ENCODE assay signal across 27 mouse cellular contexts in genomic region chr2:162394601-162395000, GRCm38 (mm10).
DNase-seq lines count a peak whose midpoint lies in the region; ATAC-seq lines count a peak whose summit lies in the region.
"Had no signal": no experiment of that assay in that cellular context is flagged by ENCODE, and none has a peak within 500 bp of the region (broad histone marks: within the 10 kb centered on the region; RNA-seq: fewer than 3 reads in every experiment).

No protein-coding gene starts in this region.

- H3K27me3 ChIP-seq in heart, embryonic 10.5 days (ENCODE audit: insufficient read depth, poor library complexity, severe bottlenecking): no peaks in the 10 kb centered on the region
- H3K27me3 ChIP-seq in midbrain, embryonic 15.5 days (replicated peaks): no peaks in the 10 kb centered on the region
- no peaks in the 10 kb centered on the region for H3K27me3 ChIP-seq in neural tube, embryonic 15.5 days (replicated peaks)
- H3K27me3 ChIP-seq: CH12.LX; embryonic facial prominence, embryonic 13.5 days; forebrain, embryonic 15.5 days; hindbrain, embryonic 12.5 days; hindbrain, embryonic 15.5 days; Patski had no signal

- H3K4me1 ChIP-seq in heart, embryonic 10.5 days: no peaks in the 10 kb centered on the region
- H3K4me1 ChIP-seq in midbrain, embryonic 15.5 days: no peaks in the 10 kb centered on the region; the same call in 1 of the 2 replicates
- H3K4me1 ChIP-seq in neural tube, embryonic 15.5 days: peaks cover 13% of the 10 kb centered on the region
- H3K4me1 ChIP-seq: embryonic facial prominence, embryonic 10.5 days had no signal

- H3K9ac ChIP-seq in midbrain, embryonic 15.5 days: no peak overlapping the region
- H3K9ac ChIP-seq in neural tube, embryonic 15.5 days (replicated peaks): no peak overlapping the region
- H3K9ac ChIP-seq: embryonic facial prominence, embryonic 13.5 days; forebrain, embryonic 12.5 days; forebrain, embryonic 15.5 days; hindbrain, embryonic 12.5 days; hindbrain, embryonic 15.5 days had no signal

- H3K9me3 ChIP-seq in heart, embryonic 10.5 days: no peaks in the 10 kb centered on the region
- no peaks in the 10 kb centered on the region for H3K9me3 ChIP-seq in midbrain, embryonic 15.5 days
- no peaks in the 10 kb centered on the region for H3K9me3 ChIP-seq in neural tube, embryonic 15.5 days (replicated peaks)
- H3K9me3 ChIP-seq: embryonic facial prominence, embryonic 10.5 days; embryonic facial prominence, embryonic 13.5 days; forebrain, embryonic 12.5 days; forebrain, embryonic 15.5 days; hindbrain, embryonic 12.5 days; hindbrain, embryonic 15.5 days had no signal

- no peak for ATAC-seq in midbrain, embryonic 15.5 days (replicated peaks)
- ATAC-seq in neural tube, embryonic 15.5 days (ENCODE audit: low FRiP score): no peak
- ATAC-seq: forebrain, embryonic 15.5 days; intestine, postnatal 0 days; Patski had no signal

- DNase-seq in cerebellum, adult 11 months: peak; percentile 14
- no peak for DNase-seq in cerebellum, postnatal 10 days
- DNase-seq in heart, embryonic 10.5 days (ENCODE audit: low spot score): peak; percentile 65
- no peak for DNase-seq in heart, adult 11 months
- peak; percentile 58 for DNase-seq in cerebellum, adult 9-10 months
- DNase-seq in cerebellum, postnatal 36 days: peak; percentile 32 to 34
- DNase-seq: adrenal gland, adult 8-10 months; adrenal gland, postnatal 25 days; B cell, adult 2 months; embryo, embryonic 11 days; gastrocnemius, postnatal 25 days; heart, adult 2 months; kidney, adult 9 months had no signal

- no peak overlapping the region for H3K27ac ChIP-seq in heart, embryonic 10.5 days
- H3K27ac ChIP-seq in midbrain, embryonic 15.5 days: no peak overlapping the region
- no peak overlapping the region for H3K27ac ChIP-seq in neural tube, embryonic 15.5 days (replicated peaks)
- H3K27ac ChIP-seq: embryonic facial prominence, embryonic 10.5 days; embryonic facial prominence, embryonic 13.5 days; forebrain, embryonic 12.5 days; forebrain, embryonic 15.5 days; heart, adult 2 months; hindbrain, embryonic 12.5 days; hindbrain, embryonic 15.5 days had no signal

- H3K36me3 ChIP-seq in heart, embryonic 10.5 days: no peaks in the 10 kb centered on the region
- no peaks in the 10 kb centered on the region for H3K36me3 ChIP-seq in midbrain, embryonic 15.5 days (replicated peaks)
- H3K36me3 ChIP-seq in neural tube, embryonic 15.5 days: no peaks in the 10 kb centered on the region
- H3K36me3 ChIP-seq: embryonic facial prominence, embryonic 10.5 days; embryonic facial prominence, embryonic 13.5 days; forebrain, embryonic 12.5 days; forebrain, embryonic 15.5 days; G1E; hindbrain, embryonic 12.5 days; hindbrain, embryonic 15.5 days had no signal

- WGBS in heart, embryonic 10.5 days: 61% methylated on average over 6 of the region's 6 CpGs
- 77% methylated on average over 6 of the region's 6 CpGs for WGBS in midbrain, embryonic 15.5 days
- 85% methylated on average over 6 of the region's 6 CpGs for WGBS in neural tube, embryonic 15.5 days

- no peak overlapping the region for H3K4me2 ChIP-seq in midbrain, embryonic 15.5 days
- no peak overlapping the region for H3K4me2 ChIP-seq in neural tube, embryonic 15.5 days
- H3K4me2 ChIP-seq: embryonic facial prominence, embryonic 13.5 days; forebrain, embryonic 12.5 days; forebrain, embryonic 15.5 days; heart, embryonic 11.5 days; hindbrain, embryonic 12.5 days; hindbrain, embryonic 15.5 days had no signal

- no peak overlapping the region for H3K4me3 ChIP-seq in heart, embryonic 10.5 days
- no peak overlapping the region for H3K4me3 ChIP-seq in midbrain, embryonic 15.5 days
- no peak overlapping the region for H3K4me3 ChIP-seq in neural tube, embryonic 15.5 days (replicated peaks)
- H3K4me3 ChIP-seq: embryonic facial prominence, embryonic 10.5 days; embryonic facial prominence, embryonic 13.5 days; erythroblast, embryonic 14.5 days; forebrain, embryonic 12.5 days; forebrain, embryonic 15.5 days; heart, adult 2 months; hindbrain, embryonic 12.5 days; hindbrain, embryonic 15.5 days had no signal

Comparison
In these comparisons a context has a peak if more than half of its experiments do, and no peak if none do; other contexts are left out.
1. DNase-seq: peak in cerebellum, adult 11 months (single experiment), heart, embryonic 10.5 days (single experiment), cerebellum, adult 9-10 months (single experiment) and cerebellum, postnatal 36 days (2 of 2); none in cerebellum, postnatal 10 days (0 of 2) and heart, adult 11 months (single experiment).